Mouse (Mus musculus): Measurements from ENCODE around the gene Arid1b.

- TF ChIP-seq CTCF (IDR thresholded peaks at IDR 0.05; ENCODE audit: borderline replicate concordance, extremely low read depth, insufficient read depth, insufficient read length) = no peak
- no peak for TF ChIP-seq POLR2A (IDR thresholded peaks at IDR 0.05; ENCODE audit: borderline replicate concordance, extremely low read depth, insufficient read depth, insufficient read length, poor library complexity, severe bottlenecking)
Observed at GRCm38 (mm10) chr17:5162525-5162924, 168.4 kb downstream of the Arid1b start.
